Mouse (Mus musculus) heart, postnatal 10 days (tissue): ENCODE results near the gene Rtn4rl1. TPM values are rescaled to one million over a fixed set of nuclear protein-coding genes. Genes with fewer than 3 reads are reported as not detected.
A peak's percentile ranks its signal among the peaks of the same experiment; 100 is the strongest.
"Not testable (repeated sequence)": the region's sequence is repeated elsewhere in the genome, so short reads cannot be mapped to it uniquely, and the experiment has no call there.

ENCODE experiments used
- DNase-seq, 2 experiments: peaks; one replicate each; pipeline ENCODE4 v3.0.0; 2021
- intact Hi-C: fragments of 180-260 bp; cut with DNase I; formaldehyde crosslinking; loops from one replicate; pipeline ENCODE4 v1.15.1; 2025
- total RNA-seq, 2 experiments: library from RNA; stranded (reverse); gene quantifications; 2 replicates each; pipeline ENCODE4 v1.2.3; 2021

The Rtn4rl1 gene
- total RNA-seq, 2 experiments from 2014 or later: 13.9 to 21.4 TPM

DNA sequence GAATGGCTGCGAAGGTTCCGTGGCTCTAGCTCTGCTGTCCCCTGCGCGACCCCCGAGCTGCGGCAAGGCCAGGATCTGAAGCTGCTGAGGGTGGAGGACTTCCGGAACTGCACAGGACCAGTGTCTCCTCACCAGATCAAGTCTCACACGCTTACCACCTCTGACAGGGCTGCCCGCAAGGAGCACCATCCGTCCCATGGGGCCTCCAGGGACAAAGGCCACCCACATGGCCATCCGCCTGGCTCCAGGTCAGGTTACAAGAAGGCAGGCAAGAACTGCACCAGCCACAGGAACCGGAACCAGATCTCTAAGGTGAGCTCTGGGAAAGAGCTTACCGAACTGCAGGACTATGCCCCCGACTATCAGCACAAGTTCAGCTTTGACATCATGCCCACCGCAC lies 72.0 kb downstream of the Rtn4rl1 start:
- DNase-seq: no peak
- intact Hi-C loops: no loop called here

GRCm38 (mm10) chr11:75267826-75268281 lies 74.3 kb downstream of the Rtn4rl1 start:
- intact Hi-C loops: no loop called here
- peak; percentile 73 to 75 for DNase-seq

- intact Hi-C loops: no loop called here
- peak in 1 of 2 experiments; percentile 63 for DNase-seq
Observed at GRCm38 (mm10) chr11:75268492-75268891, 74.9 kb downstream of the Rtn4rl1 start.

- DNase-seq: no peak
- intact Hi-C loops: no loop called here
Observed at GRCm38 (mm10) chr11:75269213-75269612, 75.6 kb downstream of the Rtn4rl1 start.

DNA sequence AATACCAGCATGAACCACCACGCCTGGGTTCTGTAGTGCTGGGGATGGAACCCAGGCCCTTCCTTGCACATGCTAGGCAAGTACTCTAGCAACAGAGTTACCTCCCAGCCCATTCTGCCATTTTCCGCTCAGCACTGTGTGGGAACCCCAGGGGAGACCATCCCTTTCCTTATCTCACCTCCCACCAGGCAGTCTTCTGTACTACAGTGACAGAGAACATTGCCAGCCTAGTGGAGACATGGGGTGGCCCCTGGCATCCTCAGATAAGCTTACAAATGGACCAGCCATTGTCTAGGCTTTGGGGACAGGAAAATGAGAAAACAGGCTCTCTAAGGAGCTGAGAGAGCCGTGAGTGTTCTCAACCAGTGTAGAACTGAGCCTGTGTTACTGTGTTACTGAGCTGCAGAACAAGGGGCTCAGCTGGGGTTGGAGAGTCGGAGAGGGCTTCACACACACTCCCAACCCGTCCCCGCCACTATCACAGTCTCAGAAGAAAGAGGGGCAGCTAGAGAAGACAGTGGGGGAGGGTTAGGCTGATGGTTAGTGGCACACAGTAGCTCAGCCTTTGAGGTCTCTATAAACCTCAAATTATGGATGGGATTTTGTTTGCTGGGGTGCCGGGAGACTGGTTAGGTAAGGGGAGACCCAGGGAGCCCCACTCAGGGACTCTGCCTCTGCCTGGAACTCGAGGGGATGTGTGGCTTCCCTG lies 76.8 kb downstream of the Rtn4rl1 start:
- intact Hi-C loops: no loop called here

GRCm38 (mm10) chr11:75270985-75271434 lies 77.4 kb downstream of the Rtn4rl1 start:
- intact Hi-C loops: no loop called here
- peak; percentile 76 to 86 for DNase-seq

More for the DNA sequence above, 76.8 kb downstream of the Rtn4rl1 start:
- DNase-seq: no peak

- intact Hi-C loops: no loop called here
- DNase-seq: no peak
Observed at GRCm38 (mm10) chr11:75273466-75273865, 79.9 kb downstream of the Rtn4rl1 start.

GRCm38 (mm10) chr11:75275035-75275434 lies 81.5 kb downstream of the Rtn4rl1 start:
- no peak for DNase-seq
- intact Hi-C loops: no loop called here

DNA sequence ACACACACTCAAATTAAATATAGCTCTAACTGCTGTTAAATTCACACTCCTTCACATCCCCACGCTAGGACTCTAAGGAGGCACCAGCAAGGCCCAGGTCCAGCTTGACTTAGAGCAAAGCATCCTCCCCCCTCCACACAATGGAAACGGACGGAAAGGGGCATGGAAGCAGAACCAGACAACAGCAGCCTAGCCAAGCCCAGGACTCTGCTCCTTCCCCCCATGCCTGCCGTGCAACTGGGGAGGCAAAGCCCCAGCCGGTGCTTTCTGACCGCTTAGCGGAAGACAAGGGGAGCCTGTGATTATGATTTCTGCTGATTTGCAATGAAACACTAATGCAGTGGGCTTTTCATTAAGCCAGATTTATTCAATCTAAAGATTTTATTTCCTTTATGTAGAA lies 84.5 kb downstream of the Rtn4rl1 start:
- no peak for DNase-seq
- intact Hi-C loops: no loop called here

GRCm38 (mm10) chr11:75279013-75279341 lies 85.4 kb downstream of the Rtn4rl1 start:
- intact Hi-C loops: no loop called here
- no peak for DNase-seq

- intact Hi-C loops: no loop called here
- peak in 1 of 2 experiments; percentile 64 for DNase-seq
Observed at GRCm38 (mm10) chr11:75279342-75280065, 85.9 kb downstream of the Rtn4rl1 start.

DNA sequence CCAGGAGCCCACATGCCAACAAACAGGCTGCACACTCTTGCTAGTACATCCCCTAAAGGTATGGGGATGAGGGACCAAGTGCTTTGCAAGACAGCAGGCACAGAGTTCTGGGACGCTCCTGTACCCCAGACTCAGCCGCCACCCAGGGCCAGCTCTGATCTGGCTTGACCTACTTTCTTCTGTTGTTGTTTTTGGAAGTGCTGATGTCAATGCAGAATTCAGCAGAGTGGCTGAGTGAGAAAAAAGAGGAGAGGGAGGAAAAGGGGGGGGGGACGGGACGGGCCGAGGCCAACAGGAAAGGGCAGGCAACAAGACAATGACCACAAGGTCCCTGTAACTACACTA lies 86.5 kb downstream of the Rtn4rl1 start:
- DNase-seq: no peak
- intact Hi-C loops: no loop called here

DNA sequence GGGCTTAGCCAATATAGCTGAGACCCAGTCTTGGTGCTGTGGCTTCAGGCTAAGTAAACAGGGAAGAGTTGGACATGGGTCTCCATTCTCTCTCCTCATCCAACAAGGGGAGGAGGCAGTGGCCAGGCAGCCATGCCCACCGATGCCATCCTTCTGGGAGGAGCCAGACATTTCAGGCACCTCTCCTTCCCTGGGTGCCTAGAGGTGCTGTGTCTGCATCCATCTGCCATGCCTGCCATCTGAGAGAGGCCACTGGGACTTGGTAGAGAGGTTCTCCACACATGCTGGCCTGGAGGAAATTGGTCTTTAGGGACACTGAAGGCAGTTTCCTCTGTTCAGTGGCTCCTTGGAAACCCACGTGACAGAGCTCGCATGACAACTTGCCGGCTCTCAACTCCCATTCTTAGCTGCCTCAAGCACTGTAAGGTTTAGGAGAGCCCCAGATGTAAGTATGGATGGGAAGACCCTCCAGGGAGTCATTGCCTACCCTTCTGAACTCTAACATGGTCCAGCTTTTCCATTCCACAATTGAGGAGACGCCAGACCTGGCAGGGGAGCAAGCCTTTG lies 86.9 kb downstream of the Rtn4rl1 start:
- intact Hi-C loops: no loop called here
- no peak for DNase-seq

- no peak for DNase-seq
- intact Hi-C loops: no loop called here
Observed at GRCm38 (mm10) chr11:75281380-75282256, 88.0 kb downstream of the Rtn4rl1 start.

- no peak for DNase-seq
Observed at GRCm38 (mm10) chr11:75282496-75283120, 89.0 kb downstream of the Rtn4rl1 start.

GRCm38 (mm10) chr11:75283784-75284183 lies 90.2 kb downstream of the Rtn4rl1 start:
- DNase-seq, intact Hi-C loops: not testable (repeated sequence)

More at GRCm38 (mm10) chr11:75282496-75283120, 89.0 kb downstream of the Rtn4rl1 start:
- intact Hi-C loops: no loop called here

GRCm38 (mm10) chr11:75285893-75286467 lies 92.4 kb downstream of the Rtn4rl1 start:
- no peak for DNase-seq
- intact Hi-C loops: loop anchor here (5.0 kb wide), 1 partner anchor 339 kb away; no protein-coding TSS in a partner anchor

DNA sequence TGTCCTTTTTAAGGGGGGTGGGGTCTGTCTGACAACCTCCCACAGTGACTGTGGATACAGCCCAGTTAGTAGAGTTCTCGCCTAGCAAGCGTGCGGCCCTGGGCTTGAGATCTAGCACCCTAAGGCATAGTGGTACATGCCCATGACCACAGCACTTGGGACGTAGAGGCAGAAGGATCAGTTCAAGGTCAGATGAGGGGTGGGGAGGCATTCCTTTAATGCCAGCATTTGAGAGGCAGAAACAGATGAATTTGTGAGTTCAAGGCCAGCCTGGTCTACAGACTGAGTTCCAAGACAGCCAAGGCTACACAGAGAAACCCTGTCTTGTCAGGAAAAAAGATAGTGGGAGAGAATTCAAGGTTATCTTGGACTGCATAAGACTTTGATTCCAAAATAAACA lies 93.3 kb downstream of the Rtn4rl1 start:
- DNase-seq: no peak
- intact Hi-C loops: loop anchor here (5.0 kb wide), 1 partner anchor 340 kb away; no protein-coding TSS in a partner anchor

GRCm38 (mm10) chr11:75287940-75288339 lies 94.4 kb downstream of the Rtn4rl1 start:
- intact Hi-C loops: loop anchor here (5.0 kb wide), 1 partner anchor 341 kb away; no protein-coding TSS in a partner anchor

GRCm38 (mm10) chr11:75288517-75288916 lies 94.9 kb downstream of the Rtn4rl1 start:
- DNase-seq: no peak

More at GRCm38 (mm10) chr11:75287940-75288339, 94.4 kb downstream of the Rtn4rl1 start:
- no peak for DNase-seq

More at GRCm38 (mm10) chr11:75288517-75288916, 94.9 kb downstream of the Rtn4rl1 start:
- intact Hi-C loops: loop anchor here (5.0 kb wide), 1 partner anchor 341 kb away; no protein-coding TSS in a partner anchor
